Mouse (Mus musculus) forebrain, embryonic 10.5 days (tissue): ENCODE results near the gene Pax7. TPM values are rescaled to one million over a fixed set of nuclear protein-coding genes. Genes with fewer than 3 reads are reported as not detected.
A peak's percentile ranks its signal among the peaks of the same experiment; 100 is the strongest.

Experiments
- DNase-seq: peaks from one replicate; pipeline ENCODE4 v3.0.0-alpha.2; 2017; ENCODE audit warnings: low spot score; ENCODE audit errors: extremely low spot score
- H3K27ac ChIP-seq: fragments of 300-500 bp; sonication (generic); 2 replicates; pipeline ENCODE4 v1.5.1; 2016; ENCODE audit warnings: mild to moderate bottlenecking
- H3K27me3 ChIP-seq: fragments of 300-500 bp; sonication (generic); 2 replicates; pipeline ENCODE4 v1.6.1; 2016; ENCODE audit warnings: mild to moderate bottlenecking; ENCODE audit not compliant: poor library complexity, severe bottlenecking
- H3K36me3 ChIP-seq: fragments of 300-500 bp; sonication (generic); replicated peaks from 2 replicates; pipeline ENCODE4 v1.6.1; 2016; ENCODE audit warnings: mild to moderate bottlenecking, moderate library complexity
- H3K4me1 ChIP-seq: fragments of 300-500 bp; sonication (generic); 2 replicates; pipeline ENCODE4 v1.6.1; 2016
- H3K4me3 ChIP-seq: fragments of 300-500 bp; sonication (generic); 2 replicates; pipeline ENCODE4 v1.5.1; 2016; ENCODE audit warnings: mild to moderate bottlenecking, moderate library complexity
- H3K9me3 ChIP-seq: fragments of 300-500 bp; sonication (generic); 2 replicates; pipeline ENCODE4 v1.6.1; 2016; ENCODE audit warnings: mild to moderate bottlenecking, moderate library complexity
- WGBS: fragments of 180-500 bp; shearing (Covaris S2); methylation state at CpG from one replicate; pipeline ENCODE4 v1.1.7; 2016; 5-methylcytosine and 5-hydroxymethylcytosine counted together
- polyA plus RNA-seq: library from polyadenylated mRNA; unstranded; fragments of >200 nt; fragmentation: Nextera tagmentation; extraction: Ambion mirVana; gene quantifications from 2 replicates; pipeline ENCODE4 v1.2.1, GENCODE M21; 2016

Gene Pax7
- polyA plus RNA-seq, 1 experiment from 2014 or later, result 2.4 TPM

- Histone ChIP-seq H3K36me3 (no peaks in the 10 kb centered on the region), H3K4me1 (peaks cover 90% of the 10 kb centered on the region), H3K27ac (no peak overlapping the region), H3K4me3 (peak overlapping the region; percentile 55), H3K9me3 (no peaks in the 10 kb centered on the region), H3K27me3 (peaks cover 100% of the 10 kb centered on the region)
- WGBS, result 9% methylated on average over 16 of the region's 16 CpGs
- no peak for DNase-seq
Observed at GRCm38 (mm10) chr4:139828871-139829590, 4.3 kb downstream of the Pax7 start.

GRCm38 (mm10) chr4:139828283-139828678 is 5.0 kb downstream of the Pax7 start:
- 2% methylated on average over 37 of the region's 37 CpGs for WGBS
- no peak for DNase-seq

GRCm38 (mm10) chr4:139827501-139828282 is 5.6 kb downstream of the Pax7 start:
- no peak overlapping the region; the same call in 1 of the 2 replicates for H3K27ac ChIP-seq
- H3K9me3 ChIP-seq, result no peaks in the 10 kb centered on the region
- H3K27me3 ChIP-seq, result peaks cover 100% of the 10 kb centered on the region
- H3K4me1 ChIP-seq, result peaks cover 90% of the 10 kb centered on the region
- no peaks in the 10 kb centered on the region for H3K36me3 ChIP-seq
- no peak for DNase-seq
- 6% methylated on average over 30 of the region's 30 CpGs for WGBS
- H3K4me3 ChIP-seq, result peak overlapping the region; percentile 55

More at GRCm38 (mm10) chr4:139828283-139828678, 5.0 kb downstream of the Pax7 start:
- Histone ChIP-seq H3K27ac (no peak overlapping the region; the same call in 1 of the 2 replicates), H3K4me1 (peaks cover 90% of the 10 kb centered on the region), H3K36me3 (no peaks in the 10 kb centered on the region), H3K27me3 (peaks cover 100% of the 10 kb centered on the region), H3K9me3 (no peaks in the 10 kb centered on the region), H3K4me3 (peak overlapping the region; percentile 55)

- peaks cover 100% of the 10 kb centered on the region for H3K27me3 ChIP-seq
- no peaks in the 10 kb centered on the region for H3K36me3 ChIP-seq
- DNase-seq, result no peak
- H3K4me3 ChIP-seq, result no peak overlapping the region
- H3K27ac ChIP-seq, result no peak overlapping the region
- peaks cover 90% of the 10 kb centered on the region for H3K4me1 ChIP-seq
- no peaks in the 10 kb centered on the region for H3K9me3 ChIP-seq
- 0% methylated on average over 3 of the region's 3 CpGs for WGBS
Observed at GRCm38 (mm10) chr4:139826231-139826630, 7.1 kb downstream of the Pax7 start.

- peaks cover 90% of the 10 kb centered on the region for H3K4me1 ChIP-seq
Observed at GRCm38 (mm10) chr4:139825326-139826112, 7.8 kb downstream of the Pax7 start.

GRCm38 (mm10) chr4:139824572-139825325 is 8.6 kb downstream of the Pax7 start:
- Histone ChIP-seq H3K27ac (no peak overlapping the region; the same call in 1 of the 2 replicates), H3K4me1 (peaks cover 91% of the 10 kb centered on the region), H3K4me3 (peak overlapping the region; percentile 45), H3K9me3 (no peaks in the 10 kb centered on the region), H3K36me3 (no peaks in the 10 kb centered on the region), H3K27me3 (peaks cover 100% of the 10 kb centered on the region)
- under 1% methylated on average over 22 of the region's 22 CpGs for WGBS
- no peak for DNase-seq

More at GRCm38 (mm10) chr4:139825326-139826112, 7.8 kb downstream of the Pax7 start:
- DNase-seq, result no peak
- H3K36me3 ChIP-seq, result no peaks in the 10 kb centered on the region
- 3% methylated on average over 14 of the region's 14 CpGs for WGBS
- H3K27ac ChIP-seq, result no peak overlapping the region
- H3K9me3 ChIP-seq, result no peaks in the 10 kb centered on the region
- peaks cover 100% of the 10 kb centered on the region for H3K27me3 ChIP-seq
- 0 out of 2 replicates have a peak overlapping the region, but pooled peaks have one; percentile 45 for H3K4me3 ChIP-seq

GRCm38 (mm10) chr4:139823870-139824472 is 9.4 kb downstream of the Pax7 start:
- Histone ChIP-seq H3K4me3 (peak overlapping the region; percentile 45), H3K36me3 (no peaks in the 10 kb centered on the region), H3K4me1 (peaks cover 96% of the 10 kb centered on the region), H3K27me3 (peaks cover 100% of the 10 kb centered on the region), H3K9me3 (no peaks in the 10 kb centered on the region), H3K27ac (peak overlapping the region; percentile 82)
- WGBS, result under 1% methylated on average over 31 of the region's 32 CpGs
- peak; percentile 62 for DNase-seq

- DNase-seq, result peak; percentile 60
- Histone ChIP-seq H3K27ac (peak overlapping the region; percentile 82), H3K36me3 (no peaks in the 10 kb centered on the region), H3K4me3 (peak overlapping the region; percentile 45), H3K27me3 (peaks cover 100% of the 10 kb centered on the region), H3K9me3 (no peaks in the 10 kb centered on the region), H3K4me1 (peaks cover 97% of the 10 kb centered on the region)
- WGBS, result under 1% methylated on average over 44 of the region's 44 CpGs
Observed at GRCm38 (mm10) chr4:139823138-139823869, 10.0 kb downstream of the Pax7 start.

- Histone ChIP-seq H3K4me3 (peak overlapping the region; percentile 45), H3K27me3 (peaks cover 100% of the 10 kb centered on the region), H3K36me3 (no peaks in the 10 kb centered on the region), H3K9me3 (no peaks in the 10 kb centered on the region), H3K27ac (peak overlapping the region; percentile 85), H3K4me1 (peaks cover 97% of the 10 kb centered on the region)
- DNase-seq, result peak; percentile 56
- WGBS, result under 1% methylated on average over 28 of the region's 28 CpGs
Observed at GRCm38 (mm10) chr4:139822214-139823137, 10.9 kb downstream of the Pax7 start.

GRCm38 (mm10) chr4:139821491-139822160 is 11.7 kb downstream of the Pax7 start:
- H3K36me3 ChIP-seq, result no peaks in the 10 kb centered on the region
- H3K27me3 ChIP-seq, result peaks cover 100% of the 10 kb centered on the region
- peak overlapping the region; percentile 45 for H3K4me3 ChIP-seq
- under 1% methylated on average over 65 of the region's 65 CpGs for WGBS
- no peaks in the 10 kb centered on the region for H3K9me3 ChIP-seq
- DNase-seq, result peak; percentile 79
- H3K27ac ChIP-seq, result peak overlapping the region; percentile 85
- peaks cover 99% of the 10 kb centered on the region for H3K4me1 ChIP-seq
